Mouse (Mus musculus) megakaryocyte, embryonic 14.5 days (primary cell): ENCODE measurements around the gene Gm26920.

Source experiments
- FLI1 ChIP-seq: IDR thresholded peaks from 2 replicates; pipeline ENCODE4 v1.6.1; 2012; ENCODE audit warnings: low read length, inconsistent platforms, mixed read lengths
- GATA1 ChIP-seq: IDR thresholded peaks from 3 replicates; pipeline ENCODE4 v1.6.1; 2012; ENCODE audit warnings: mixed read lengths, low read length, inconsistent platforms, borderline replicate concordance

- no peak for TF ChIP-seq GATA1
- no peak for TF ChIP-seq FLI1
These were observed 2.5 kb upstream of the Gm26920 start for GRCm38 (mm10) chr7:30092666-30093065.
